Mouse (Mus musculus): ENCODE data around the gene Cd28.

The Cd28 gene

GRCm38 (mm10) chr1:60750201-60750765 lies 33.7 kb downstream of the Cd28 start:
- DNase-seq (ENCODE audit: extremely low read depth, low read depth): no peak

- DNase-seq (ENCODE audit: extremely low read depth, low read depth): no peak
Measured at GRCm38 (mm10) chr1:60751011-60751410, 34.4 kb downstream of the Cd28 start.

- no peak for DNase-seq (ENCODE audit: extremely low read depth, low read depth)
Measured at GRCm38 (mm10) chr1:60752986-60753385, 36.4 kb downstream of the Cd28 start.

GRCm38 (mm10) chr1:60753981-60754380 lies 37.4 kb downstream of the Cd28 start:
- DNase-seq (ENCODE audit: extremely low read depth, low read depth): no peak

GRCm38 (mm10) chr1:60755391-60756243 lies 39.0 kb downstream of the Cd28 start:
- DNase-seq (ENCODE audit: extremely low read depth, low read depth): no peak

- no peak for DNase-seq (ENCODE audit: extremely low read depth, low read depth)
Measured at GRCm38 (mm10) chr1:60757631-60758030, 41.0 kb downstream of the Cd28 start.

GRCm38 (mm10) chr1:60758226-60758625 lies 41.6 kb downstream of the Cd28 start:
- no peak for DNase-seq (ENCODE audit: extremely low read depth, low read depth)

GRCm38 (mm10) chr1:60759563-60760335 lies 43.1 kb downstream of the Cd28 start:
- DNase-seq (ENCODE audit: extremely low read depth, low read depth): no peak

GRCm38 (mm10) chr1:60760475-60760874 lies 43.9 kb downstream of the Cd28 start:
- DNase-seq (ENCODE audit: extremely low read depth, low read depth): no peak

- no peak for DNase-seq (ENCODE audit: extremely low read depth, low read depth)
Measured at GRCm38 (mm10) chr1:60761528-60762171, 45.0 kb downstream of the Cd28 start.

- no peak for DNase-seq (ENCODE audit: extremely low read depth, low read depth)
Measured at GRCm38 (mm10) chr1:60762451-60762850, 45.9 kb downstream of the Cd28 start.

GRCm38 (mm10) chr1:60762916-60763315 lies 46.3 kb downstream of the Cd28 start:
- no peak for DNase-seq (ENCODE audit: extremely low read depth, low read depth)

GRCm38 (mm10) chr1:60771771-60772170 lies 55.2 kb downstream of the Cd28 start:
- DNase-seq (ENCODE audit: extremely low read depth, low read depth): no peak

- no peak for DNase-seq (ENCODE audit: extremely low read depth, low read depth)
Measured at GRCm38 (mm10) chr1:60773231-60773630, 56.6 kb downstream of the Cd28 start.

GRCm38 (mm10) chr1:60776166-60776565 lies 59.6 kb downstream of the Cd28 start:
- DNase-seq (ENCODE audit: extremely low read depth, low read depth): no peak

- DNase-seq (ENCODE audit: extremely low read depth, low read depth): no peak
Measured at GRCm38 (mm10) chr1:60776906-60777305, 60.3 kb downstream of the Cd28 start.

GRCm38 (mm10) chr1:60778465-60779115 lies 62.0 kb downstream of the Cd28 start:
- DNase-seq (ENCODE audit: extremely low read depth, low read depth): no peak

GRCm38 (mm10) chr1:60779176-60779575 lies 62.6 kb downstream of the Cd28 start:
- DNase-seq (ENCODE audit: extremely low read depth, low read depth): no peak

GRCm38 (mm10) chr1:60781666-60782065 lies 65.1 kb downstream of the Cd28 start:
- no peak for DNase-seq (ENCODE audit: extremely low read depth, low read depth)

- no peak for DNase-seq (ENCODE audit: extremely low read depth, low read depth)
Measured at GRCm38 (mm10) chr1:60793717-60794116, 77.1 kb downstream of the Cd28 start.

GRCm38 (mm10) chr1:60795677-60796205 lies 79.1 kb downstream of the Cd28 start:
- DNase-seq (ENCODE audit: extremely low read depth, low read depth): no peak

All from MEL-GATA-1-ER (cell line).